Mouse (Mus musculus) urinary bladder, postnatal 4 days (tissue): Measurements from ENCODE around the gene Samd5.

Source experiments
- DNase-seq, 2 experiments: peaks; one replicate each; pipeline ENCODE4 v3.0.0; 2021 to 2022; ENCODE audit warnings: low spot score in 2 of 2

Gene Samd5

GRCm38 (mm10) chr10:9574135-9574534 lies 100.9 kb downstream of the Samd5 start:
- DNase-seq = no peak
